Mouse (Mus musculus) frontal cortex, postnatal 25 days (tissue): ENCODE measurements around the gene Gpr65.
"Not testable (repeated sequence)": the region's sequence is repeated elsewhere in the genome, so short reads cannot be mapped to it uniquely, and the experiment has no call there.

Experiments used
- DNase-seq, 2 experiments: peaks; one replicate each; pipeline ENCODE4 v3.0.0; 2022; ENCODE audit warnings: low spot score in 2 of 2

Gpr65 gene

GRCm38 (mm10) chr12:98282776-98283486 is 14.5 kb downstream of the Gpr65 start:
- DNase-seq: no peak

- DNase-seq: no peak
Measured at GRCm38 (mm10) chr12:98283487-98283860, 15.0 kb downstream of the Gpr65 start.

- no peak for DNase-seq
Measured at GRCm38 (mm10) chr12:98284477-98284876, 16.0 kb downstream of the Gpr65 start.

GRCm38 (mm10) chr12:98290475-98290874 is 22.0 kb downstream of the Gpr65 start:
- no peak for DNase-seq

GRCm38 (mm10) chr12:98292278-98292677 is 23.8 kb downstream of the Gpr65 start:
- no peak for DNase-seq

GRCm38 (mm10) chr12:98294241-98294640 is 25.8 kb downstream of the Gpr65 start:
- no peak for DNase-seq

GRCm38 (mm10) chr12:98301980-98302379 is 33.5 kb downstream of the Gpr65 start:
- DNase-seq: no peak

GRCm38 (mm10) chr12:98303013-98303412 is 34.6 kb downstream of the Gpr65 start:
- no peak for DNase-seq

GRCm38 (mm10) chr12:98307179-98307915 is 38.9 kb downstream of the Gpr65 start:
- DNase-seq: no peak

- no peak for DNase-seq
Measured at GRCm38 (mm10) chr12:98311376-98312083, 43.1 kb downstream of the Gpr65 start.

- no peak for DNase-seq
Measured at GRCm38 (mm10) chr12:98315924-98316323, 47.5 kb downstream of the Gpr65 start.

- no peak for DNase-seq
Measured at GRCm38 (mm10) chr12:98317718-98318340, 49.4 kb downstream of the Gpr65 start.

GRCm38 (mm10) chr12:98322426-98322825 is 54.0 kb downstream of the Gpr65 start:
- no peak for DNase-seq

- DNase-seq: not testable (repeated sequence)
Measured at GRCm38 (mm10) chr12:98324170-98324569, 55.7 kb downstream of the Gpr65 start.
